Mouse (Mus musculus) liver, embryonic 14.5 days (tissue): ENCODE results near the gene 1110032A03Rik. TPM values are rescaled to one million over a fixed set of nuclear protein-coding genes. Genes with fewer than 3 reads are reported as not detected.

ENCODE experiments used
- ATAC-seq: fragments of 200-750 bp; cut with Nextera tagmentation; 2 replicates; pipeline ENCODE4 v1.8.0; 2017; ENCODE audit warnings: moderate number of reproducible peaks, mild to moderate bottlenecking, moderate library complexity; ENCODE audit not compliant: insufficient read depth
- DNase-seq, 3 experiments: peaks; one replicate each; pipeline ENCODE4 v3.0.0-alpha.2; 2012 to 2013; ENCODE audit warnings: low read depth in 3 of 3, low spot score in 3 of 3
- H3K27ac ChIP-seq: fragments of 300-500 bp; sonication (generic); 2 replicates; pipeline ENCODE4 v1.5.1; 2014; ENCODE audit warnings: moderate library complexity, mild to moderate bottlenecking, control low read depth, inconsistent platforms
- H3K27me3 ChIP-seq: fragments of 300-500 bp; sonication (generic); 2 replicates; pipeline ENCODE4 v1.6.1; 2014; ENCODE audit warnings: mild to moderate bottlenecking, low read length, moderate library complexity; ENCODE audit not compliant: control insufficient read depth, insufficient read depth
- H3K36me3 ChIP-seq: fragments of 300-500 bp; sonication (generic); replicated peaks from 2 replicates; pipeline ENCODE4 v1.6.1; 2014; ENCODE audit warnings: low read depth; ENCODE audit not compliant: control insufficient read depth, insufficient read depth
- H3K4me1 ChIP-seq, 2 experiments: fragments of 200-500 bp in 1 of 2; fragments of 300-500 bp in 1 of 2; sonication (generic) in 1 of 2; replicated peaks; 2 replicates each; pipeline ENCODE4 v1.6.1; 2012 to 2014; ENCODE audit warnings: antibody characterized with exemption in 1 of 2, inconsistent platforms in 1 of 2, low read length in 1 of 2; ENCODE audit not compliant: control insufficient read depth in 2 of 2, insufficient read depth in 2 of 2
- H3K4me2 ChIP-seq: fragments of 300-500 bp; sonication (generic); 2 replicates; pipeline ENCODE4 v1.6.1; 2014; ENCODE audit warnings: low read depth, mild to moderate bottlenecking, control low read depth, moderate library complexity
- H3K4me3 ChIP-seq, 2 experiments: fragments of 200-500 bp in 1 of 2; fragments of 300-500 bp in 1 of 2; sonication (generic) in 1 of 2; 2 replicates each; pipeline ENCODE4 v1.5.1; 2012 to 2014; ENCODE audit warnings: low read depth in 2 of 2, low read length in 2 of 2, mild to moderate bottlenecking in 2 of 2, control low read depth in 1 of 2, inconsistent platforms in 1 of 2, moderate library complexity in 1 of 2; ENCODE audit not compliant: insufficient read depth in 1 of 2
- H3K9ac ChIP-seq: fragments of 300-500 bp; sonication (generic); replicated peaks from 2 replicates; pipeline ENCODE4 v1.6.1; 2014; ENCODE audit warnings: mild to moderate bottlenecking, control low read depth, moderate library complexity
- H3K9me3 ChIP-seq: fragments of 300-500 bp; sonication (generic); 2 replicates; pipeline ENCODE4 v1.6.1; 2016; ENCODE audit warnings: low read length, mixed read lengths; ENCODE audit not compliant: control insufficient read depth
- CTCF ChIP-seq: IDR thresholded peaks from 2 replicates; pipeline ENCODE4 v1.5.1; 2016; ENCODE audit warnings: antibody characterized with exemption, low read depth, control low read depth
- EP300 ChIP-seq: IDR thresholded peaks from 2 replicates; pipeline ENCODE4 v1.6.1; 2016; ENCODE audit warnings: antibody characterized with exemption, low read depth
- WGBS: fragments of 180-500 bp; shearing (Covaris S2); extraction: QIAGEN DNeasy Blood & Tissue Kit; methylation state at CpG from one replicate; pipeline ENCODE4 v1.1.7; 2014; ENCODE audit not compliant: insufficient replicate concordance; 5-methylcytosine and 5-hydroxymethylcytosine counted together
- polyA plus RNA-seq, 2 experiments: library from polyadenylated mRNA; depleted of rRNA in 1 of 2; stranded (reverse) in 1 of 2; unstranded in 1 of 2; fragments of >200 nt; fragmentation: Nextera tagmentation in 1 of 2; extraction: Ambion mirVana in 1 of 2; gene quantifications; 2 replicates each; pipeline versions ENCODE4 v1.2.1 to v1.2.3; 2012 to 2014

Gene 1110032A03Rik
- polyA plus RNA-seq, 2 experiments: 11.5 to 16.9 TPM

GRCm38 (mm10) chr9:50776162-50776760 lies 941 bp upstream of the 1110032A03Rik start:
- Histone ChIP-seq H3K27me3 (no peaks in the 10 kb centered on the region), H3K27ac (peak overlapping the region; percentile 26), H3K9me3 (no peaks in the 10 kb centered on the region), H3K4me1 (peaks cover 5 to 22% of the 10 kb centered on the region in 2 experiments; a peak in 3 of 4 replicates), H3K4me3 (peak overlapping the region; percentile 69 to 90), H3K4me2 (peak overlapping the region; percentile 92), H3K36me3 (peaks cover 15% of the 10 kb centered on the region), H3K9ac (peak overlapping the region; percentile 84)
- ATAC-seq (no peak), DNase-seq (no peak)
- 48% methylated on average over 11 of the region's 11 CpGs for WGBS
- TF ChIP-seq EP300 (no peak), CTCF (no peak)

GRCm38 (mm10) chr9:50775662-50776126 lies 374 bp upstream of the 1110032A03Rik start:
- WGBS: under 1% methylated on average over 29 of the region's 30 CpGs
- H3K9me3 ChIP-seq: no peaks in the 10 kb centered on the region
- peak; percentile 8; the same call in 1 of the 2 replicates for TF ChIP-seq CTCF
- TF ChIP-seq EP300: no peak
- ATAC-seq (peak; percentile 40), DNase-seq (peak in 1 of 3 experiments; percentile 17)
- peak overlapping the region; percentile 69 to 90 for H3K4me3 ChIP-seq
- peak overlapping the region; percentile 92 for H3K4me2 ChIP-seq
- peaks cover 13% of the 10 kb centered on the region for H3K36me3 ChIP-seq
- H3K27ac ChIP-seq: peak overlapping the region; percentile 26
- peaks cover 5 to 22% of the 10 kb centered on the region in 2 experiments; a peak in 3 of 4 replicates for H3K4me1 ChIP-seq
- H3K27me3 ChIP-seq: no peaks in the 10 kb centered on the region
- H3K9ac ChIP-seq: peak overlapping the region; percentile 84

- no peak for TF ChIP-seq EP300
- TF ChIP-seq CTCF: no peak
- peaks cover 11 to 26% of the 10 kb centered on the region in 2 experiments for H3K4me1 ChIP-seq
- H3K27ac ChIP-seq: peak overlapping the region; percentile 26
- H3K36me3 ChIP-seq: peaks cover 6% of the 10 kb centered on the region
- WGBS: 39% methylated on average over 4 of the region's 4 CpGs
- peak overlapping the region; percentile 84 for H3K9ac ChIP-seq
- H3K27me3 ChIP-seq: no peaks in the 10 kb centered on the region
- H3K4me2 ChIP-seq: peak overlapping the region; percentile 92
- DNase-seq: peak in 1 of 3 experiments; percentile 10
- H3K9me3 ChIP-seq: no peaks in the 10 kb centered on the region
- no peak overlapping the region for H3K4me3 ChIP-seq
- no peak for ATAC-seq
Observed at GRCm38 (mm10) chr9:50774026-50774462, 1.3 kb downstream of the 1110032A03Rik start.

GRCm38 (mm10) chr9:50770011-50770410 lies 5.3 kb downstream of the 1110032A03Rik start:
- no peaks in the 10 kb centered on the region for H3K27me3 ChIP-seq
- H3K9ac ChIP-seq: no peak overlapping the region
- no peak overlapping the region for H3K4me2 ChIP-seq
- H3K27ac ChIP-seq: no peak overlapping the region
- H3K4me3 ChIP-seq: no peak overlapping the region
- ATAC-seq (no peak), DNase-seq (no peak)
- no peaks in the 10 kb centered on the region for H3K9me3 ChIP-seq
- H3K36me3 ChIP-seq: peaks cover 6% of the 10 kb centered on the region
- TF ChIP-seq EP300: no peak
- no peak for TF ChIP-seq CTCF
- WGBS: 64% methylated on average over 2 of the region's 2 CpGs
- peaks cover 20 to 25% of the 10 kb centered on the region in 2 experiments for H3K4me1 ChIP-seq
